Mouse (Mus musculus) cerebellum, adult 2 months (tissue): Measurements from ENCODE around the gene Efnb2. TPM values are rescaled to one million over a fixed set of nuclear protein-coding genes. Genes with fewer than 3 reads are reported as not detected.

Experiments
- DNase-seq, 2 experiments: peaks; one replicate each; pipeline ENCODE4 v3.0.0; 2021
- H3K27ac ChIP-seq: fragments of 200-500 bp; 2 replicates; pipeline ENCODE4 v1.5.1; 2012; ENCODE audit warnings: low read length, control low read depth, inconsistent platforms; ENCODE audit not compliant: insufficient read depth
- H3K27me3 ChIP-seq: fragments of 200-500 bp; 2 replicates; pipeline ENCODE4 v1.6.1; 2012; ENCODE audit warnings: inconsistent platforms, mild to moderate bottlenecking, low read length, moderate library complexity; ENCODE audit not compliant: control insufficient read depth, insufficient read depth
- H3K4me1 ChIP-seq: fragments of 200-500 bp; 2 replicates; pipeline ENCODE4 v1.6.1; 2011; ENCODE audit warnings: low read length; ENCODE audit not compliant: control insufficient read depth, insufficient read depth
- H3K4me3 ChIP-seq: fragments of 200-500 bp; replicated peaks from 2 replicates; pipeline ENCODE3; 2011; ENCODE audit warnings: mild to moderate bottlenecking, low read depth, low read length, control low read depth; ENCODE audit not compliant: insufficient read depth
- CTCF ChIP-seq: fragments of 200-500 bp; IDR thresholded peaks from 2 replicates; pipeline ENCODE4 v1.5.1; 2011; ENCODE audit warnings: low read depth, mild to moderate bottlenecking, control low read depth, low read length, moderate library complexity, borderline replicate concordance; ENCODE audit not compliant: insufficient read depth
- POLR2A ChIP-seq: fragments of 200-500 bp; IDR thresholded peaks from 2 replicates; pipeline ENCODE4 v1.6.1; 2011; ENCODE audit warnings: low read length, control low read depth, borderline replicate concordance; ENCODE audit not compliant: insufficient read depth
- WGBS: fragments of 180-500 bp; shearing (Covaris S2); methylation state at CpG from one replicate; pipeline ENCODE4 v1.1.7; 2018; 5-methylcytosine and 5-hydroxymethylcytosine counted together
- polyA plus RNA-seq: library from polyadenylated mRNA; depleted of rRNA; stranded (reverse); fragments of >200 nt; gene quantifications from 2 replicates; pipeline ENCODE4 v1.2.3, GENCODE M21; 2012

The Efnb2 gene
- polyA plus RNA-seq, 1 experiment: 14.3 TPM

- TF ChIP-seq CTCF (no peak), POLR2A (no peak)
- WGBS: 50% methylated on average over 8 of the region's 8 CpGs
- H3K4me1 ChIP-seq: no peaks in the 10 kb centered on the region
Observed at GRCm38 (mm10) chr8:8649944-8650343, 11.1 kb downstream of the Efnb2 start.

DNA sequence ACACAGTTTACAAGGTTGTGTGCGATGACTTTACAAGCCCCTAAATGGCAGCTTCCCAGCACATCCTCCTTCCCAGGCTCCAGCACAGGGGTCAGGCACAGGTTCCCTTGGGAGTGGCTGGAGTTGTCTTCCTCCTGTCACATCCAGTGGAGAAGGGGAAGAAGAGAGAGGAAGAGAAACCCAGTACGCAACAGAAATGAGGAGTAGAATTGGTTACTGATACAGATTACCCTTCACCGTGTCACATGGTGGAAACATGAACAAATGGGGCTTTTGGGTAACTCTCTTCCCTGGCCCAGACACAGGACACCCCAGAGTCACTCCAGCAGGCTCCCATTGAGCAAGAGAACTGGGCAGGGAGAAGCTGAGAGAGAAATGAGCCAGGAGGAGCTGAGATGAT is 11.5 kb downstream of the Efnb2 start:
- no peak overlapping the region for H3K4me3 ChIP-seq

More at GRCm38 (mm10) chr8:8649944-8650343, 11.1 kb downstream of the Efnb2 start:
- DNase-seq: peak in 1 of 2 experiments; percentile 50
- Histone ChIP-seq H3K27me3 (no peaks in the 10 kb centered on the region), H3K27ac (no peak overlapping the region), H3K4me3 (no peak overlapping the region)

GRCm38 (mm10) chr8:8648686-8649085 is 12.4 kb downstream of the Efnb2 start:
- H3K27ac ChIP-seq: no peak overlapping the region
- H3K4me1 ChIP-seq: peaks cover 3% of the 10 kb centered on the region; the same call in 1 of the 2 replicates
- no peak for TF ChIP-seq POLR2A
- TF ChIP-seq CTCF: no peak
- DNase-seq: no peak
- 78% methylated on average over 7 of the region's 7 CpGs for WGBS
- no peak overlapping the region for H3K4me3 ChIP-seq
- no peaks in the 10 kb centered on the region for H3K27me3 ChIP-seq

More for the DNA sequence above, 11.5 kb downstream of the Efnb2 start:
- TF ChIP-seq POLR2A (no peak), CTCF (no peak)
- 71% methylated on average over 3 of the region's 3 CpGs for WGBS
- Histone ChIP-seq H3K27me3 (no peaks in the 10 kb centered on the region), H3K27ac (no peak overlapping the region), H3K4me1 (no peaks in the 10 kb centered on the region)
- no peak for DNase-seq

- no peaks in the 10 kb centered on the region for H3K27me3 ChIP-seq
- peaks cover 3% of the 10 kb centered on the region; the same call in 1 of the 2 replicates for H3K4me1 ChIP-seq
- WGBS: 91% methylated on average over 7 of the region's 7 CpGs
- H3K27ac ChIP-seq: no peak overlapping the region
- DNase-seq: no peak
- TF ChIP-seq CTCF: no peak
- no peak for TF ChIP-seq POLR2A
- H3K4me3 ChIP-seq: no peak overlapping the region
Observed at GRCm38 (mm10) chr8:8647824-8648223, 13.2 kb downstream of the Efnb2 start.

DNA sequence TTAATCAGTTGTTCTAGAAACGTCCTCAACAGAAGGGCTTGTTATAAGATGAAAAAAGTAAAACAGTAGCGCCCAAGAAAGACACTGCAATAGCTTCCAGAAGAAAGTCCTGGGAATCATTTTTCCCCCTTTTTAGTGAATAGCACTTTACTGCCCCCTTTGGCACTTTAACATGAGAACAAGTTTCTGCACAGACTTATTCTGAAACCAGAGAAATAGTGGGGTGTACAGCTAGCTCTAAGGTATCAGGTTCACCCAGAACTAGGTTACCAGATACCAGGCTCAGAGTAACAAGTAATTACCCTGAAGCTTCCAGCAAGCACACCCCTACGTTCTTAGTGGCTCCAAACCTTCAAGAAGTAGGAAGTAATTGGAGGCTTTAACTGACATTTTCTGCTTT is 13.7 kb downstream of the Efnb2 start:
- 84% methylated on average over 3 of the region's 3 CpGs for WGBS
- no peak for DNase-seq
- no peaks in the 10 kb centered on the region for H3K27me3 ChIP-seq
- peaks cover 3% of the 10 kb centered on the region; the same call in 1 of the 2 replicates for H3K4me1 ChIP-seq
- no peak for TF ChIP-seq POLR2A
- TF ChIP-seq CTCF: no peak
- no peak overlapping the region for H3K4me3 ChIP-seq
- H3K27ac ChIP-seq: no peak overlapping the region

- H3K4me1 ChIP-seq: peaks cover 3% of the 10 kb centered on the region; the same call in 1 of the 2 replicates
- no peaks in the 10 kb centered on the region for H3K27me3 ChIP-seq
- no peak overlapping the region for H3K27ac ChIP-seq
- whole genome bisulfite sequencing: 67% methylated on average over 11 of the region's 11 CpGs
- H3K4me3 ChIP-seq: no peak overlapping the region
- no peak for DNase-seq
- no peak for TF ChIP-seq CTCF
- no peak for TF ChIP-seq POLR2A
Observed at GRCm38 (mm10) chr8:8644160-8644915, 16.7 kb downstream of the Efnb2 start.

GRCm38 (mm10) chr8:8640264-8640588 is 20.8 kb downstream of the Efnb2 start:
- H3K27ac ChIP-seq: no peak overlapping the region
- H3K4me3 ChIP-seq: no peak overlapping the region
- WGBS: 54% methylated on average over 4 of the region's 4 CpGs
- H3K27me3 ChIP-seq: no peaks in the 10 kb centered on the region
- TF ChIP-seq CTCF (no peak), POLR2A (no peak)
- DNase-seq: no peak
- H3K4me1 ChIP-seq: peaks cover 3% of the 10 kb centered on the region; the same call in 1 of the 2 replicates
